18 mouse cellular contexts compared by ENCODE assay signal in genomic region chr9:99355971-99356370, GRCm38 (mm10). TPM values are rescaled to one million over a fixed set of nuclear protein-coding genes. Genes with fewer than 3 reads are reported as not detected.
"Had no signal": no experiment of that assay in that cellular context is flagged by ENCODE, and none has a peak within 500 bp of the region (broad histone marks: within the 10 kb centered on the region; RNA-seq: fewer than 3 reads in every experiment).

No protein-coding gene starts in this region.

- H3K9ac ChIP-seq: limb, embryonic 13.5 days; liver, embryonic 14.5 days; midbrain, embryonic 12.5 days; neural tube, embryonic 15.5 days; stomach, embryonic 15.5 days had no signal

- H3K36me3 ChIP-seq: limb, embryonic 13.5 days; midbrain, embryonic 12.5 days; neural tube, embryonic 15.5 days; stomach, embryonic 15.5 days had no signal

- H3K4me2 ChIP-seq: limb, embryonic 13.5 days; midbrain, embryonic 12.5 days; neural tube, embryonic 15.5 days; stomach, embryonic 15.5 days had no signal

- H3K9me3 ChIP-seq: limb, embryonic 13.5 days; midbrain, embryonic 12.5 days; neural tube, embryonic 15.5 days; stomach, embryonic 15.5 days had no signal

- H3K27ac ChIP-seq: layer of hippocampus, adult 2 months; limb, embryonic 13.5 days; liver, embryonic 14.5 days; midbrain, embryonic 12.5 days; neural tube, embryonic 15.5 days; stomach, embryonic 15.5 days had no signal

- DNase-seq: kidney, adult 11 months; kidney, postnatal 10 days; kidney, postnatal 4 days; left cerebral cortex, postnatal 4 days; lung, adult 18-20 months; lung, postnatal 4 days; right cerebral cortex, postnatal 4 days; spleen, adult 18-20 months; thymus, adult 2 months; thymus, postnatal 25 days had no signal

- H3K4me3 ChIP-seq: layer of hippocampus, adult 2 months; limb, embryonic 13.5 days; midbrain, embryonic 12.5 days; myocyte; neural tube, embryonic 15.5 days; stomach, embryonic 15.5 days had no signal

RNA-seq across cellular contexts. Expression of gene Esyt3, which starts 2.4 kb away (rescaled TPM):
- total RNA-seq: megakaryocyte, adult 5-6 weeks had no signal
